Mouse (Mus musculus): ENCODE measurements around the gene Pgpep1l. TPM values are rescaled to one million over a fixed set of nuclear protein-coding genes. Genes with fewer than 3 reads are reported as not detected.

The Pgpep1l gene
- polyA plus RNA-seq, 2 experiments: 0.19 to 0.80 TPM

GRCm38 (mm10) chr7:68274951-68275350, 10.9 kb upstream of the Pgpep1l start:
- no peaks in the 10 kb centered on the region for H3K36me3 ChIP-seq (ENCODE audit: control insufficient read depth, insufficient read depth, low read length)
- H3K4me2 ChIP-seq (replicated peaks; ENCODE audit: low read depth, low read length, severe bottlenecking): no peak overlapping the region
- H3K9ac ChIP-seq (ENCODE audit: low read depth, low read length, severe bottlenecking): no peak overlapping the region
- no peaks in the 10 kb centered on the region for H3K27me3 ChIP-seq (ENCODE audit: control insufficient read depth, insufficient read depth, low read length)
- H3K9me3 ChIP-seq (ENCODE audit: control insufficient read depth, low read length): no peaks in the 10 kb centered on the region
- TF ChIP-seq POLR2A (IDR thresholded peaks at IDR 0.05; ENCODE audit: borderline replicate concordance, extremely low read depth, insufficient read depth, insufficient read length): no peak
- 57% methylated on average over 9 of the region's 9 CpGs for WGBS
- no peak overlapping the region for H3K27ac ChIP-seq (replicated peaks; ENCODE audit: low read depth, low read length)
- H3K4me1 ChIP-seq (ENCODE audit: control insufficient read depth, insufficient read depth, low read length): peaks cover 30% of the 10 kb centered on the region
- DNase-seq (ENCODE audit: low spot score): no peak
- no peak overlapping the region for H3K4me3 ChIP-seq (replicated peaks; ENCODE audit: low read length)
- ATAC-seq (ENCODE audit: low FRiP score, low read depth): no peak

DNA sequence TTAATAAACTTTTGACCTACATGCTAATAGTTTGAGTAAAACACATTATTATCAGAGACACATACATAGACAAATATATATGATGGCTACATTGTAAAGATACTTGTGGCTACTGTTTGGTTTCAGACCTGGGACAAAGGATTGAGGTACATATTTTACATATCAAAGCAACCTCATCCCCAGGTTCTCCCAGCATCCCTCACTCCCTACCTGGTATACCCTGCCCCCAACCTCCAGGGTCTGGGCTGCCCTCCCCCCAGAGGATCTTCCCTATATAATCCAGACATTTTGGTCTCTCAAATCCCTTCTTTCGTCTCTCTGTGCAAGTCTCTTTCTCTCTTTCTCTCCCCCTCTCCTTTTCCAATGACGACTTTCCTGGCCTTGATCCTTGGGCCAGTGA, 10.2 kb upstream of the Pgpep1l start:
- ATAC-seq (ENCODE audit: low FRiP score, low read depth) (no peak), DNase-seq (ENCODE audit: low spot score) (no peak)
- no peaks in the 10 kb centered on the region for H3K27me3 ChIP-seq (ENCODE audit: control insufficient read depth, insufficient read depth, low read length)
- 55% methylated on average over 2 of the region's 2 CpGs for WGBS
- no peak overlapping the region for H3K4me2 ChIP-seq (replicated peaks; ENCODE audit: low read depth, low read length, severe bottlenecking)
- no peak for TF ChIP-seq POLR2A (IDR thresholded peaks at IDR 0.05; ENCODE audit: borderline replicate concordance, extremely low read depth, insufficient read depth, insufficient read length)
- H3K9ac ChIP-seq (ENCODE audit: low read depth, low read length, severe bottlenecking): no peak overlapping the region
- H3K36me3 ChIP-seq (ENCODE audit: control insufficient read depth, insufficient read depth, low read length): no peaks in the 10 kb centered on the region
- peaks cover 30% of the 10 kb centered on the region for H3K4me1 ChIP-seq (ENCODE audit: control insufficient read depth, insufficient read depth, low read length)
- no peak overlapping the region for H3K4me3 ChIP-seq (replicated peaks; ENCODE audit: low read length)
- H3K9me3 ChIP-seq (ENCODE audit: control insufficient read depth, low read length): no peaks in the 10 kb centered on the region
- H3K27ac ChIP-seq (replicated peaks; ENCODE audit: low read depth, low read length): no peak overlapping the region

DNA sequence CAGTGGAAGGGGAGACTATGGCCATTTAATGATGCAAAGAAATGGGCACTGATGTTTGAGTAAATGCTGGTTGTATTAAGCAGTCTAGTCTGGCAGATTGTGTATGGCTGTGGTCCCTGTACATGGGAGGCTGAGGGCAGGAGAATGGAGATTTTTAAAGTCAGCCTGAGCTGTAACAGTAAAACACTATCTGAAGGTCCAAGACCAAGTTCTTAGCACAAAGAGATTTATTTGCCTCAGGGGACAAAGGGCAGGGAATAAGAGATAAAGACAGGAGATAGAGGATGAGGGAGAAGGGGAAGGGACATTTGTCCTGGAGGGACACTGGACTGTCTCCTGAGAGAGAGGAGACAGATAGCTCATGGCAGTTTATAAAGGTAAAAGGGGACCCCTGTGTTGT, 9.5 kb upstream of the Pgpep1l start, which contains the start of gene Fam169b:
Gene Fam169b, plus strand, starts transcription at position 325 of the 400 bp plus-strand sequence.
- Histone ChIP-seq H3K9ac (ENCODE audit: low read depth, low read length, severe bottlenecking) (no peak within 1 kb of the TSS), H3K4me1 (ENCODE audit: control insufficient read depth, insufficient read depth, low read length) (peaks cover 26% of the 10 kb centered on the region), H3K4me3 (replicated peaks; ENCODE audit: low read length) (no peak within 1 kb of the TSS), H3K27me3 (ENCODE audit: control insufficient read depth, insufficient read depth, low read length) (no peaks in the 10 kb centered on the region), H3K9me3 (ENCODE audit: control insufficient read depth, low read length) (no peaks in the 10 kb centered on the region), H3K27ac (replicated peaks; ENCODE audit: low read depth, low read length) (no peak within 1 kb of the TSS), H3K4me2 (replicated peaks; ENCODE audit: low read depth, low read length, severe bottlenecking) (no peak within 1 kb of the TSS), H3K36me3 (ENCODE audit: control insufficient read depth, insufficient read depth, low read length) (no peaks in the 10 kb centered on the region)
- no peak for TF ChIP-seq POLR2A (IDR thresholded peaks at IDR 0.05; ENCODE audit: borderline replicate concordance, extremely low read depth, insufficient read depth, insufficient read length)
- ATAC-seq (ENCODE audit: low FRiP score, low read depth): no peak
- DNase-seq (ENCODE audit: low spot score): no peak

GRCm38 (mm10) chr7:68272607-68273006, 8.6 kb upstream of the Pgpep1l start:
- DNase-seq (ENCODE audit: low spot score) (no peak), ATAC-seq (ENCODE audit: low FRiP score, low read depth) (no peak)
- Histone ChIP-seq H3K4me2 (replicated peaks; ENCODE audit: low read depth, low read length, severe bottlenecking) (no peak overlapping the region), H3K36me3 (ENCODE audit: control insufficient read depth, insufficient read depth, low read length) (no peaks in the 10 kb centered on the region), H3K9ac (ENCODE audit: low read depth, low read length, severe bottlenecking) (no peak overlapping the region), H3K27ac (replicated peaks; ENCODE audit: low read depth, low read length) (no peak overlapping the region), H3K4me3 (replicated peaks; ENCODE audit: low read length) (no peak overlapping the region), H3K9me3 (ENCODE audit: control insufficient read depth, low read length) (no peaks in the 10 kb centered on the region), H3K27me3 (ENCODE audit: control insufficient read depth, insufficient read depth, low read length) (no peaks in the 10 kb centered on the region), H3K4me1 (ENCODE audit: control insufficient read depth, insufficient read depth, low read length) (peaks cover 20% of the 10 kb centered on the region)
- 90% methylated on average over 10 of the region's 10 CpGs for WGBS
- no peak for TF ChIP-seq POLR2A (IDR thresholded peaks at IDR 0.05; ENCODE audit: borderline replicate concordance, extremely low read depth, insufficient read depth, insufficient read length)

DNA sequence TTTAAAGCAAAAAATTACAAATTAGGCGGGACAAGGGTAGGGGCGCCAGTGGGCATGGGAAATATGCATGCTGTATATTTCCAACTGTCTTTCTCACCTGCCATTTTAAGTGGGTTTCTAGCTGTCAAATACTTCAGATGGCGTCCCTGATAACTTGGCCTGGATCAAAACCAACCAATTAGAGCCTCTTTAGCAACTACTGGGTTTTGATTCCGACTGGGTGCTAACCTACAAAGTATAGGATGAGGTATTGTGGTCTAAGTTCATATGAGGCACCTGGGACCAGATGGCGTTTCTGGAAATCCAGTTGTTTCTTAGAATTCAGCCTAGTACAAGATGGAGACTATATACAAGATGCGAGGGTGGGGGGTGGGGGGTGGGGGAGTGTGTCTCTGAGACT, 7.8 kb upstream of the Pgpep1l start:
- Histone ChIP-seq H3K9me3 (ENCODE audit: control insufficient read depth, low read length) (no peaks in the 10 kb centered on the region), H3K27me3 (ENCODE audit: control insufficient read depth, insufficient read depth, low read length) (no peaks in the 10 kb centered on the region), H3K27ac (replicated peaks; ENCODE audit: low read depth, low read length) (no peak overlapping the region), H3K4me2 (replicated peaks; ENCODE audit: low read depth, low read length, severe bottlenecking) (no peak overlapping the region), H3K36me3 (ENCODE audit: control insufficient read depth, insufficient read depth, low read length) (no peaks in the 10 kb centered on the region), H3K4me1 (ENCODE audit: control insufficient read depth, insufficient read depth, low read length) (peaks cover 17% of the 10 kb centered on the region), H3K4me3 (replicated peaks; ENCODE audit: low read length) (no peak overlapping the region), H3K9ac (ENCODE audit: low read depth, low read length, severe bottlenecking) (no peak overlapping the region)
- TF ChIP-seq POLR2A (IDR thresholded peaks at IDR 0.05; ENCODE audit: borderline replicate concordance, extremely low read depth, insufficient read depth, insufficient read length): no peak
- WGBS: 87% methylated on average over 6 of the region's 6 CpGs
- no peak for ATAC-seq (ENCODE audit: low FRiP score, low read depth)
- no peak for DNase-seq (ENCODE audit: low spot score)

DNA sequence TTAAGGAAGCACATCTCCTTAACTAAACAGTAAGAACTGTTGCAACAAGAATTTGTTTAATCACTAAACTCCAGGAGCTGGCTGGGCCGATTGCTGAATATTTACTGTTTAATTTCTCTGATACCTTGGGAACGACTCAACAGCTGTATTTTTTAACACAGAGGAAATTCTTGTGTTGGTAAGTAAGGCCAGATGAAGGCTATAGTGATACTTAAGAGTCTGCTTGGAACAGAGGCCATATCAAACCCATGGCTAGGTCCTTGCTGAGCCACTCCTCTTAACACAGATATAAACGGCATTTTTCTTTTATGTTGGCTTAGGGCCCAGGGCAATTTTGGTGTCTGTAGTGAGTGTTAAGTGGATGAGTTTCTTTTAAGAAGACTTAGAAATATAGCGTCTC, 6.5 kb upstream of the Pgpep1l start:
- no peak for ATAC-seq (ENCODE audit: low FRiP score, low read depth)
- H3K4me3 ChIP-seq (replicated peaks; ENCODE audit: low read length): no peak overlapping the region
- H3K4me2 ChIP-seq (replicated peaks; ENCODE audit: low read depth, low read length, severe bottlenecking): no peak overlapping the region
- no peaks in the 10 kb centered on the region for H3K27me3 ChIP-seq (ENCODE audit: control insufficient read depth, insufficient read depth, low read length)
- no peaks in the 10 kb centered on the region for H3K36me3 ChIP-seq (ENCODE audit: control insufficient read depth, insufficient read depth, low read length)
- 14% methylated on average over 4 of the region's 4 CpGs for WGBS
- TF ChIP-seq POLR2A (IDR thresholded peaks at IDR 0.05; ENCODE audit: borderline replicate concordance, extremely low read depth, insufficient read depth, insufficient read length): no peak
- H3K9me3 ChIP-seq (ENCODE audit: control insufficient read depth, low read length): no peaks in the 10 kb centered on the region
- H3K9ac ChIP-seq (ENCODE audit: low read depth, low read length, severe bottlenecking): no peak overlapping the region
- peaks cover 14% of the 10 kb centered on the region for H3K4me1 ChIP-seq (ENCODE audit: control insufficient read depth, insufficient read depth, low read length)
- no peak overlapping the region for H3K27ac ChIP-seq (replicated peaks; ENCODE audit: low read depth, low read length)
- peak; percentile 45 for DNase-seq (ENCODE audit: low spot score)

Data from limb, embryonic 14.5 days (tissue).